Mouse (Mus musculus) MEL (cell line): ENCODE measurements at regions not wholly inside any gene's neighbourhood (a gene's known extent, or its start where the extent isn't known, plus 50 kb on each side); places are given as distances from the start of the nearest gene placed in this dataset.

Experiments used
- DNase-seq: peaks from one replicate; pipeline ENCODE4 v3.0.0; 2011; ENCODE audit warnings: low read depth, low spot score
- H3K27ac ChIP-seq: 2 replicates; pipeline ENCODE4 v1.5.1; 2012; ENCODE audit warnings: low read depth, mild to moderate bottlenecking, control low read depth, low read length, moderate library complexity; ENCODE audit not compliant: control insufficient read depth
- H3K27me3 ChIP-seq, 2 experiments: fragments of 150-350 bp in 1 of 2; sonication (generic) in 1 of 2; 2 replicates each; pipeline ENCODE4 v1.6.1; 2012; ENCODE audit warnings: low read length in 2 of 2, mild to moderate bottlenecking in 2 of 2, improper control_type of control experiment in 1 of 2, moderate library complexity in 1 of 2; ENCODE audit not compliant: insufficient read depth in 2 of 2, control insufficient read depth in 1 of 2
- H3K36me3 ChIP-seq, 2 experiments: 2 replicates each; pipeline ENCODE4 v1.6.1; 2012 to 2014; ENCODE audit warnings: low read length in 2 of 2, improper control_type of control experiment in 1 of 2, inconsistent platforms in 1 of 2, mild to moderate bottlenecking in 1 of 2; ENCODE audit not compliant: insufficient read depth in 2 of 2, control insufficient read depth in 1 of 2
- H3K4me1 ChIP-seq, 2 experiments: fragments of 150-350 bp in 1 of 2; sonication (generic) in 1 of 2; 2 replicates each; pipeline ENCODE4 v1.6.1; 2012; ENCODE audit warnings: low read length in 2 of 2, improper control_type of control experiment in 1 of 2, mild to moderate bottlenecking in 1 of 2; ENCODE audit not compliant: insufficient read depth in 2 of 2, control insufficient read depth in 1 of 2
- H3K4me3 ChIP-seq, 2 experiments: fragments of 150-350 bp in 1 of 2; sonication (generic) in 1 of 2; 2 replicates each; pipeline ENCODE4 v1.5.1; 2012; ENCODE audit warnings: low read depth in 2 of 2, low read length in 2 of 2, mild to moderate bottlenecking in 2 of 2, moderate library complexity in 2 of 2, control low read depth in 1 of 2, improper control_type of control experiment in 1 of 2; ENCODE audit not compliant: control insufficient read depth in 1 of 2, insufficient read depth in 1 of 2
- H3K79me2 ChIP-seq: 2 replicates; pipeline ENCODE4 v1.6.1; 2012; ENCODE audit warnings: mild to moderate bottlenecking, low read length, moderate library complexity; ENCODE audit not compliant: control insufficient read depth, poor library complexity, insufficient read depth
- H3K9ac ChIP-seq: 2 replicates; pipeline ENCODE4 v1.6.1; 2012; ENCODE audit warnings: low read depth, mild to moderate bottlenecking, control low read depth, low read length, moderate library complexity; ENCODE audit not compliant: control insufficient read depth, poor library complexity, severe bottlenecking
- H3K9me3 ChIP-seq: fragments of 150-350 bp; sonication (generic); replicated peaks from 2 replicates; pipeline ENCODE4 v1.6.1; 2012; ENCODE audit warnings: mild to moderate bottlenecking, low read length, improper control_type of control experiment, moderate library complexity; ENCODE audit not compliant: insufficient read depth
- BHLHE40 ChIP-seq: IDR thresholded peaks from 2 replicates; pipeline ENCODE4 v1.6.1; 2012; ENCODE audit warnings: low read depth, mild to moderate bottlenecking, inconsistent platforms, low read length, improper control_type of control experiment, borderline replicate concordance
- CHD2 ChIP-seq: IDR thresholded peaks from 2 replicates; pipeline ENCODE4 v1.6.1; 2011; ENCODE audit warnings: low read length, improper control_type of control experiment
- CTCF ChIP-seq, 3 experiments: IDR thresholded peaks in 2 of 3; conservative IDR thresholded peaks in 1 of 3; 2 replicates each; pipeline ENCODE4 v1.5.1; 2011 to 2012; ENCODE audit warnings: low read length in 3 of 3, low read depth in 2 of 3, mild to moderate bottlenecking in 2 of 3, improper control_type of control experiment in 1 of 3, inconsistent platforms in 1 of 3, mixed read lengths in 1 of 3, moderate library complexity in 1 of 3; ENCODE audit not compliant: control insufficient read depth in 1 of 3, insufficient read depth in 1 of 3, poor library complexity in 1 of 3, severe bottlenecking in 1 of 3
- E2F4 ChIP-seq: IDR thresholded peaks from 2 replicates; pipeline ENCODE4 v1.6.1; 2011; ENCODE audit warnings: low read depth, low read length, improper control_type of control experiment, borderline replicate concordance
- EP300 ChIP-seq, 2 experiments: IDR thresholded peaks; 2 replicates each; pipeline ENCODE4 v1.6.1; 2011; ENCODE audit warnings: improper control_type of control experiment in 2 of 2, low read length in 2 of 2, low read depth in 1 of 2, mild to moderate bottlenecking in 1 of 2
- ETS1 ChIP-seq: IDR thresholded peaks from 2 replicates; pipeline ENCODE4 v1.6.1; 2012; ENCODE audit warnings: low read depth, mild to moderate bottlenecking, inconsistent platforms, low read length, improper control_type of control experiment, moderate library complexity
- KAT2A ChIP-seq: conservative IDR thresholded peaks from 2 replicates; pipeline ENCODE4 v1.6.1; 2012; ENCODE audit warnings: low read depth, low read length, improper control_type of control experiment, inconsistent platforms
- MAFK ChIP-seq: IDR thresholded peaks from 2 replicates; pipeline ENCODE4 v1.6.1; 2011; ENCODE audit warnings: low read depth, mild to moderate bottlenecking, low read length, improper control_type of control experiment, borderline replicate concordance
- MAX ChIP-seq: IDR thresholded peaks from 2 replicates; pipeline ENCODE4 v1.6.1; 2011; ENCODE audit warnings: low read length, improper control_type of control experiment
- MYC ChIP-seq: IDR thresholded peaks from 2 replicates; pipeline ENCODE4 v1.6.1; 2011; ENCODE audit warnings: low read depth, mild to moderate bottlenecking, low read length, improper control_type of control experiment, moderate library complexity
- NELFE ChIP-seq: IDR thresholded peaks from 2 replicates; pipeline ENCODE4 v1.6.1; 2011; ENCODE audit warnings: low read depth, low read length, improper control_type of control experiment
- NRF1 ChIP-seq: IDR thresholded peaks from 2 replicates; pipeline ENCODE4 v1.6.1; 2014; ENCODE audit warnings: low read depth, mild to moderate bottlenecking, inconsistent platforms, low read length, improper control_type of control experiment, moderate library complexity; ENCODE audit not compliant: poor library complexity, insufficient read depth, severe bottlenecking
- POLR2A ChIP-seq, 2 experiments: IDR thresholded peaks; 2 replicates each; pipeline ENCODE4 v1.6.1; 2011 to 2012; ENCODE audit warnings: low read length in 2 of 2, mild to moderate bottlenecking in 2 of 2, control low read depth in 1 of 2, improper control_type of control experiment in 1 of 2, low read depth in 1 of 2, moderate library complexity in 1 of 2; ENCODE audit not compliant: control insufficient read depth in 1 of 2, insufficient read depth in 1 of 2, poor library complexity in 1 of 2
- POLR2AphosphoS2 ChIP-seq: IDR thresholded peaks from 2 replicates; pipeline ENCODE4 v1.6.1; 2011; ENCODE audit warnings: low read length, improper control_type of control experiment
- SIN3A ChIP-seq: IDR thresholded peaks from 2 replicates; pipeline ENCODE4 v1.6.1; 2012; ENCODE audit warnings: low read length, improper control_type of control experiment, inconsistent platforms
- SMC3 ChIP-seq: IDR thresholded peaks from 2 replicates; pipeline ENCODE4 v1.6.1; 2011; ENCODE audit warnings: low read depth, low read length, improper control_type of control experiment
- TCF12 ChIP-seq: IDR thresholded peaks from 2 replicates; pipeline ENCODE4 v1.6.1; 2014; ENCODE audit warnings: low read depth, mild to moderate bottlenecking, inconsistent platforms, low read length, improper control_type of control experiment, moderate library complexity
- ZC3H11A ChIP-seq: IDR thresholded peaks from 2 replicates; pipeline ENCODE4 v1.6.1; 2012; ENCODE audit warnings: low read depth, mild to moderate bottlenecking, inconsistent platforms, low read length, improper control_type of control experiment
- ZKSCAN1 ChIP-seq: IDR thresholded peaks from 2 replicates; pipeline ENCODE4 v1.6.1; 2012; ENCODE audit warnings: low read depth, mild to moderate bottlenecking, inconsistent platforms, low read length, improper control_type of control experiment, moderate library complexity
- ZMIZ1 ChIP-seq: IDR thresholded peaks from 2 replicates; pipeline ENCODE4 v1.6.1; 2012; ENCODE audit warnings: low read depth, mild to moderate bottlenecking, inconsistent platforms, low read length, improper control_type of control experiment, moderate library complexity

DNA sequence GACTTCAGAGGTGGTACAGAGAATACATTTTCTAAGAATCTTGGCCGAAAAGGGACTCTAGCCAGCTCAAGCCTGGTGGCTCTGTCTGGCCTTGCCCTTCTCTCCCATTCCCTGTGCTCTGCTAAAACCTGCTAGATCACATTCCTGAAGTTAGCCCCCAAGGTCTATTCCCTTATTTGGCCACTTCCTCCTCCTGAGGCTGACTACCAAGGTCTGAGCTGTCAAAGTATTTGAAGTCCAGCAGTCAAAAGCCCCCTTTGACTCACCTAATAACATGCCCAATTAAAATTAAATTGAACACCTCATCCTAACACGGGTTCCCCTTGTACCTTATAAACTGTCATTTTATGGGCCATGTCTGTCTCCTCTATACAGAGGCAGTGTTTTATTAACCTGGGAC, 61.1 kb upstream of the Fam3c start:
- H3K36me3 ChIP-seq: no peaks in the 10 kb centered on the region
- no peaks in the 10 kb centered on the region for H3K9me3 ChIP-seq
- H3K27me3 ChIP-seq: no peaks in the 10 kb centered on the region; a peak in 1 of 4 replicates
- no peaks in the 10 kb centered on the region for H3K79me2 ChIP-seq
- H3K4me1 ChIP-seq: no peaks in the 10 kb centered on the region
- no peak overlapping the region for H3K27ac ChIP-seq
- DNase-seq: no peak
- no peak overlapping the region for H3K9ac ChIP-seq
- TF ChIP-seq MYC: no peak
- no peak for TF ChIP-seq TCF12
- TF ChIP-seq BHLHE40: no peak
- no peak for TF ChIP-seq NRF1
- no peak for TF ChIP-seq POLR2A (IDR thresholded peaks at IDR 0.05; ENCODE audit: control insufficient read depth in 1 of 2, insufficient read depth in 1 of 2, low read depth in 1 of 2, low read length in 2 of 2, poor library complexity in 1 of 2)
- TF ChIP-seq MAX: no peak
- TF ChIP-seq POLR2AphosphoS2: no peak
- no peak for TF ChIP-seq CHD2
- no peak for TF ChIP-seq NELFE
- no peak for TF ChIP-seq ZKSCAN1
- no peak for TF ChIP-seq CTCF (IDR thresholded peaks at IDR 0.05 in 2 of 3, conservative IDR thresholded peaks at IDR 0.05 in 1 of 3; ENCODE audit: control insufficient read depth in 1 of 3, insufficient read depth in 1 of 3, low read depth in 2 of 3, low read length in 3 of 3, poor library complexity in 1 of 3, severe bottlenecking in 1 of 3)
- TF ChIP-seq MAFK: no peak
- no peak for TF ChIP-seq SMC3
- no peak for TF ChIP-seq KAT2A
- TF ChIP-seq EP300 (IDR thresholded peaks at IDR 0.05; ENCODE audit: low read depth in 1 of 2, low read length in 2 of 2): no peak
- TF ChIP-seq ZMIZ1: no peak
- TF ChIP-seq ZC3H11A: no peak
- TF ChIP-seq SIN3A: no peak
- no peak overlapping the region for H3K4me3 ChIP-seq

- Histone ChIP-seq H3K4me3 (no peak overlapping the region), H3K79me2 (no peaks in the 10 kb centered on the region), H3K9ac (no peak overlapping the region), H3K9me3 (no peaks in the 10 kb centered on the region), H3K4me1 (peaks cover 0 to 2% of the 10 kb centered on the region in 2 experiments; a peak in 1 of 4 replicates), H3K27me3 (no peaks in the 10 kb centered on the region; a peak in 1 of 4 replicates), H3K27ac (no peak overlapping the region)
- no peak for DNase-seq
- TF ChIP-seq POLR2A (IDR thresholded peaks at IDR 0.05; ENCODE audit: control insufficient read depth in 1 of 2, insufficient read depth in 1 of 2, low read depth in 1 of 2, low read length in 2 of 2, poor library complexity in 1 of 2) (no peak), ETS1 (no peak), BHLHE40 (no peak), ZC3H11A (no peak), E2F4 (no peak)
- TF ChIP-seq, all 39 proteins: peak for 0
- no peaks in the 10 kb centered on the region; a peak in 2 of 4 replicates for H3K36me3 ChIP-seq
Measured at GRCm38 (mm10) chr6:22411796-22412195, 55.8 kb upstream of the Fam3c start.
